Mouse (Mus musculus) cerebellum, adult 8-10 months (tissue): ENCODE results near the gene Popdc3.
"Not testable (repeated sequence)": the region's sequence is repeated elsewhere in the genome, so short reads cannot be mapped to it uniquely, and the experiment has no call there.

Experiments
- DNase-seq: peaks from one replicate; pipeline ENCODE4 v3.0.0; 2022

The Popdc3 gene

DNA sequence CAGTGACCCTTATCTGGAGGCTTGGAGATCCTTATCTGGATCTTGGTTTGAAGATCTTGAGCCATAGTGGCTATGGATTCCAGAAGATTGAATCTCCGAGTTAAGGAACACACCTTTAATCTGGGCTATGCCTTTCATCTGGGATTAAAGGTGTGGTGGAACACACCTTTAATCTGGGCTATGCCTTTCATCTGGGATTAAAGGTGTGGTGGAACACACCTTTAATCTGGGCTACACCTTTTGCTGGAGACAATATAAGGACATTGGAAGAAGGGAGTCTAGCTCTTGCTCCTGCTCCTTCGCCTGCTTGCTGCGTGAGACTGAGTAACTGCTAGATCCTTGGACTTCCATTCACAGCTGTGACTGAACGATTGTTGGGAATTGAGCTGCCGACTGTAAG, at the start of gene Popdc3:
Gene Popdc3, plus strand, starts transcription at position 301 of the 400 bp plus-strand sequence.
- not testable (repeated sequence) for DNase-seq

DNA sequence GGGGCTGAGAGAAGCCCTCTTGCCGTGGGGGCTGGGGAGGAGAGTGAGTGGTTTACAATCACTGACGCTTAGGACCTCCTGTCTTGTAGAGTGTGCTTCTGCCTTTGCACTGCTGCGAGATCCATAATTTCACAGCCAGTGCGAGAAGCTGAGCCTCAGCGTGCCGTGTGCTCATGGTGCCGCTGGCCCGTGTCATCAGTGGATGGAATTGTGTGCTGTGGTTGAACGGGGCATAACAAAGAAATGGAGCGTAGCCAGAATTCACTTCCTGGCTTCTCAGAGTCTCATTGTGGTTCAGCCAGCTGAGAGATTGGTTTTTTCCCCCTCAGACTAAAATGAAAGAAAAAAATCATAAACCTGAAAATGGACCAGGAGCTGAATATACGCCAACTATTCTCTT, 48.8 kb upstream of the Popdc3 start:
- no peak for DNase-seq

DNA sequence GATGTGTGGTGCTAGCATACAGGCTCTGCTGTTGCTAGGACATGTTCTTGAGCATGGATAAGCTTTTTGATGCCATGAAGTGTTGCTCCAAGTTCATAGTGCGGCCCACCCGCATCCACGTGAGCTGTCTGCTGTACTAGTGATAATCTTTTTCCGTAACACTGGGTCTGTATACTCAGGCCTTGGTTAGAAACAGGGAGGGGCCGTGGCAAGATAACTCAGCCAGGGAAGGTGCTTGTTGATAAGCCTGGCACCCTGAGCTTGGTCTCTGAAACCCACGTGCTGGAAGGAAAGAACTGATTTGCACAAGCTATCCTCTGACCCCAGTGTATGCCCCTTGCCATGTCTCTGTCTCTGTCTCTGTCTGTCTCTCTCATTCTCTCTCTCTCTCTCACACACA, 47.9 kb upstream of the Popdc3 start:
- no peak for DNase-seq

DNA sequence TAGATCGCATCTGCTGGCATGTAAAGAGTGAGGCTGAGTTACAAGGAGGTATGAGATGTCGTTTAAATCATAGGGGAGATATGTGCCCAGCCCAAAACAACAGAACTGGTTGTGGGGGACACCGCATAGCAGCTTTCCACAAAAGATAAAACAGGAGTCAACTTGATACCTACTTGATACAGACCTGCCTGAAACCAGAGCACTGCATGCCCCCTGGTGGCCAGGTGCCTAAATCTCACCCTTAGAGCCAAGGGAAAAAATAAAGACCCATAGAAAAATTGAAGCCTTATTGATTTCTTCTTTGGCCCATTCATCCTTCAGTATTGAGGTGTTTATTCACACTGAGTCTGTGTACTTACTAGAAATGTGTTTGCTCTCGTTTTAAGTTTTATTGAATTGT, 45.5 kb upstream of the Popdc3 start:
- DNase-seq: peak; percentile 39

DNA sequence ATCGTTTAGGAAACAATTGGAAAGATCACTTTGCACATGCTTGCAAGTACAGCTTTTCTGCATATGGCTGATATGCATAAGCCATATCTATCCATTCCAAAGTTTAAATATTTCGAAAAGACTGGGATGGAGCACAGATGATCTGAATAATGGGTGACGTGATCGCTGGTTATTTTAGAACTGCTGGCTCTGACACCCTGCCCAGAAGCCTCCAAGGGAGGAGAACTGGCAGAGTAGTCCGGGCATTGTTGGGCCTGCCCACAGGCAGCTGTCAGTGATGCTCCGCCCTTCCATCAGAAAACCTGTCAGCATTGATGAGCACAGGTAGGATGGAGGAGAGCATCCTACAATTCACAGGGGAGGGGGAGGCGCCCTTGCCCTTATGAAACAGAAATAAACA, 41.1 kb upstream of the Popdc3 start:
- DNase-seq: no peak

DNA sequence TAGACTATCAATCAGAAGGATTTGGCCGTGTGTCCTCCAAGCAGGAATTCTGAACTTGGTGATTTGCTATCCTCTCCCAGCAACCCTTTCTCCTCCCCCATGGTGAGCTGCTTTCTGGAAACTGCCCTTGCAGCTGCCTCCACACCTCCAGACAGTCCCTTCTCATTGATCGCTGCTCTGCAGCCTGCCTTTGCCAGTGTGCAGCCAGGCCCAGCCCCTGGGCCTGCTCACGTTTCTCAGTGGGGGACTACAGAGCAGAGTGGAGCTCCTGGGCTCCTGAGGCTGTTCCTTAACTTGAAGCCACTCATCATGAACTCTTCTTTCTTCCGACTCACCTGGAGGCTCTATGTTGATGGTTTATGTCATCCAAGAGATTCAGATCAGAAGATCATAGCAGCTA, 38.0 kb upstream of the Popdc3 start:
- DNase-seq: no peak

DNA sequence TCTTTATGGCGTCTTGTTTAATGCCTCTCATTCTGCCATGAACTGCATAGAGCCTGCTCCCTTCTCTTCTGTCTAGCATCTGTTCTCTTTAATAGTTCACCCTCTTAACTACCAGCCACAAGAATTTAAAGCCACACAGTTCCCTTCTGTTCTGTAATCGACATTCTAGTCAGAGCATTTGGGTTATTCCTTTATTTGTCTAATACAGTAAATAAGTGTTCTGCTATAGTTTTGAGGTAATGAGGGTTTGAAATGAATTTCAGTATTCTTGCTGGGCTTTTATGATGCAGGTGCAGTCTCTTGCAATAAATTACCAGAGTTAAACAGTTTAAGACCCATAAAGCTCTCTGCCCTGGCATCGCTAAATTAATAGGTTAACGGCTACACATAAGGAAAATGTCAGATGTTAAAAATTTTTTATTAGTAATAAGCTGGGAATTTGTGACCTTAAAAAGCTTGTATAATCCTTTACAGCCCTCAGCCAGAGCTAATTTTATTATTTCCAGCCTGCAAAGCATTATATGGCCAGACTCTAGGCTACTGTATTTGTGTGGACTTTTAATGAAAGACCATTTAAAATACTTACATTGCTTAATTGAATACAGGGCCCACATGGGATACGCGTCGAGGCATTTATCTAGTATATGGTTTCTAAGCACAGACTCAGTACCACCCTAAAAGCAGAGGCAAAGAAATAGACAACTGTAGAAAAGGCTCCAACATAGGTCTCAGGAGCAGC, 37.3 kb upstream of the Popdc3 start:
- no peak for DNase-seq

DNA sequence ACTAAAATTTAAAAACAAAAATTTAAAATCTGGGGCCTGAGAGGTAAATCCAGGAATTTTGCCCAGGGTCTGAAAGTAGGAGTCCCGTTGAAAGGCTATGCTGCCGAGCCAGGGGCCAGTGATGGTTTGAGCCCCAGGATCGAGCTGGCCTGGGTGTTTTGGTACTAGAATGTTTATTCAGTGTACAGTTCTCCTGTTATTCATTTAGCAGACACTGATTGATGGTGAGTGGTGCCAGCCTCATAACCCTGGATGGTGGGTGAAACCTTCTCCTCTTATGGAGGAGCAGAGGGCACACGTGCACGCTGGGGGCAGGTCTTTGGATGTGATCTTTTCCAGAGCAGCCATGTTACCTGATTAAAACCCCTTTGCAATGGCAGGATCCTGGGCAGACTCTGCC, 35.5 kb upstream of the Popdc3 start:
- no peak for DNase-seq

DNA sequence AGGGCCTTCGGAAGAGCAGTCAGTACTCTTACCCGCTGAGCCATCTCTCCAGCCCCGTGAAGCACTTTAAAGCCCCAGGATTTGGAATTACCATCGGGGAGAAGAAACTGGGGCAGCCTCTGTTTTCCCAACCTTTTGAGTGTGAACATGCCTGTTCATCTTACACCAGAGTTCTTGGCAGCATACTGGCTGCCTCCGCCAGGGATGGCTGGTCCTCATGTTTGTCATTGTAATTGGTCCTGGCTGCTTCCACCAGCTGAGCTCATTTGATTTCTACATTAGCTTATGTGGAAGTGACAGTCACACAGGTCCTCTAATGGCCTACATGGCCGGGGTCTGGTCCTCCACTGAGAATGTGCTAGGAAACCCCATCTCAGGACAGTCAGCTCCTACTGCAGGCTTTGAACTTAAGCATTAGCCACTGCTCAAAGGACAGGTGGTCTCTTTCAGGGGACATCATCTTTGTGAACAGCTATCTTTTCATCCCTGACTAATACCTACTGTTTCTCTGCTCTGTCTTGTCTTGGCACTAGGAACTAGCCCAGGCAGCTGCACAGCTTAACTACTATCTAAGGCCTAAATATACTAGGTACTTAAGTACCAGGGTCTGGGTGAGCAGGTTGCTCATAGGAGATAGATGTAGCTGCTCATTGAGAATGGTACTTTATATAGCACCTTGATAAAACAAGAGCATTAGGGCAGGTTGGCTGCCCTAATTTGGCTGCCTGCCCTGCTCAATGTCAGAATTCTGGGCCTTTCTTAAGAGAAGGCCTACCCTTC, 33.7 kb upstream of the Popdc3 start:
- DNase-seq: no peak

DNA sequence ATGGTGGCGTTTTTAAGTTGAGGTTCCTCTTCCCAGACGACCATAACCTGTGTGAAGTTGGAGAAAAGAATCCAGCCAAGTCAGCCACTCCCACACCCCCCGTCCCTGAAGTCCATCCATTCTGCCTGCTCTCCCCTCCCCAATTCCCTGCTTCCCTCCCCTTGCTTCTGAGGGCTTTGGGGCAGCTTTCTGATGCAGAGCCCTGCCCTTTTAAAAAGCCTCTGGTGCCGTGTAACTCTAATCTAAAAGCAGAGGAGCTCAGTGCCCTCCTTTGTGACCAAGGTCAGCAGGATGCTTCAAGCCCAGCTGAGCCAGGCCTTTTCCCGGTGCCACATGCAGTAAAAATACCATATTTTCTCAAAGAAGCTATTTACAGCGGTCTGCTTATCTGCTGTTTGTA, 31.1 kb upstream of the Popdc3 start:
- DNase-seq: no peak

DNA sequence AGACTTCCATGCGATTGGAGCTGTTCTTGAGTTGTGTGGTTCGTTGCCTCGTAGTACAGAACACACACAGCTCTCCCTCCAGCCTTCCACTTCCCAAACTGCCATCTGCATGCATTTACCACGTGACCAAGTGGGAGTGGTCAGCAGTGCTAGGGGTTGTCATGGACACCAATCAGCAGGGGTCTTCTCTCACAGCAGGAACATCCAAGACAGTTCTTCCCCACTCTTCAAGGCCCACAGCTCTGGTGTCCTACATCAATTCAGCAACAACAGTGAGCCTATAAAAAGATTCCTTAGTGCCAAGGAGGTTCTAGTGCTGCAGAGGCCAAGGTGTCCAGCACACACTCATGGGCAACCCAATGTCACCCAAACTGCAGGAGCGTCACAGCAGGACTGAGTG, 26.8 kb upstream of the Popdc3 start:
- no peak for DNase-seq

DNA sequence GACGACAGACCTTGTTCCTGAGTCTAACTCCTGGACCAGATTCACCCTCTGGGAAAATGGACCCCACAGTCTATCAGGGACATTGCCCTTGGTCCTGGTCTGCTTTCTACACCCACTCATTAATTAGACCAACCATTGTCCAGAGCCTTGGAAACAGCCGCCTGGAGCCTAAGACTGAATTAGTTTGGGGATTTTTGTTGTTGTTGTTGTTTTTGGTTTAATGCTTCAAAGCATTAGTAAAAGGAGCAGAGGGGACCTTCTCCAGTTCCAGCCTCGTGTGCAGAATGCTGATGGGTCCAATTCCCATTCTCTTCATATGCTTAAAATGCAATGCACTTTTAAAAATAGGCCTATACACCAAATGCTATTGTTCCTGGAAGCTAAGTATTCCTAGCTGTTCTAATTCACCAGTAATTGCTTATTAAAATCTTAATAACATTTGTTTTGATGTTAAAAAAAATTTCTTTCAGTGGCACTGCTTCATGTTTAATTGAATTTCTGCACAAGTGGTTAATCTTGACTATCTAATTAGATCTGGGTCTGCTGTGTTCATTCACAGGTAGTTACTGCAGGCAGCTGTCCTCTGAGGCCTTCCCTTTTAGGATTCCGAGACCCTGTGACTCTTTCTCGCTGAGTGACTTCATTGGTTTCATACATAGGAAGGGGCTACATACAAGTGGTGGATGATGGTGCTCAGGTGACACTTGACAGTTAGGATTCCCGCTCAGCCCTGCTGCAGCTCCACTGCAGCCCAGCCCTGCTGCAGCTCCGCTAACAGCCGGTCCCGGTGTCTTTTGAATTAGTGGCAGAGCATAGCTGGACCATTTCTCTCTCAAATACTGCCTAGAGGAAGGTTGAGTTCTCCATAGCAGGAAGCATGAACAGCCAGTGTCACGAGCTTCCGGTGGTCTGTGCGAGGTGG, 25.9 kb upstream of the Popdc3 start:
- DNase-seq: no peak

DNA sequence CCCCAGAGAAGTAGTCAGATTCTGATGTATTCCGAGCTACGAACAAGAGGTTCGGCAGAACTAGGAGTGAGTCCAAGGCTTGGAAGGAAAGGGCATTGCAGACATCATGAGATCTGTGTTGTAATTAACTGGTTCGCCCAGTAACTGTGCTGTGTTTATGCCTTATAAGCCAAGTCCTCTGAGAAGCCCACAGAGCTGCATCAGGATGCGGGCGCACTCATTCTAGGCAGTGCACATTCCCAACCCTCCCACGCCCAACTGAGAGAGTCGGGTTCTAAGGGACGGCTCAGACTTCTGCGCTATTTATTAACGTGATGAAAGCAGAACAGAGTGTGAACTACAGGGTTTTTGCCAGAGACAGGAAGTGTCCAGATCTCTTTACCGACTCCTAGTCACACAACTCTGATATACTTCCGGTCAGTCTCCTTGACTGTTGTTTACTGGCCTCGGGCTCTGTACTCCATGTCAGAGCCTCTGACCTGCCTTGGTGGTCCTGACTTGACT, 23.3 kb upstream of the Popdc3 start:
- DNase-seq: no peak

DNA sequence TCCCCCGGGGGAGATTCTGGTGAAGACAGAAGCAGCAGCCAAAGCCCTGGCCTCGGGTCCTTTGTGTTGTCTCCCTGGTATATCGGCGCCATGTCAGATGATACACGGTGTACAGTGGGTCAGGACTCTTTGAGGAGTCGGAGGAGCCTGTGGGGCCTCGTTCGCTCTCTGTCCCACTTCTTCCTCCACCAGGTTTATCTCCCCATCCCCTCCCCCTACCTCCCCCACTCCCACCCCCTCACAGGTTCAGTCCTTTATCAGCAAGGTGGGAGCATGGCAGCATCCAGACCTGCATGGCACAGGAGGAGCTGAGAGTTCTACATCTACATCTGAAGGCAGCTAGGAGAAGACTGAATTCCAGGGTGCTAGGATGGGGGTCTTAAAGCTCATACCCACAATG, 12.0 kb upstream of the Popdc3 start:
- DNase-seq: no peak

DNA sequence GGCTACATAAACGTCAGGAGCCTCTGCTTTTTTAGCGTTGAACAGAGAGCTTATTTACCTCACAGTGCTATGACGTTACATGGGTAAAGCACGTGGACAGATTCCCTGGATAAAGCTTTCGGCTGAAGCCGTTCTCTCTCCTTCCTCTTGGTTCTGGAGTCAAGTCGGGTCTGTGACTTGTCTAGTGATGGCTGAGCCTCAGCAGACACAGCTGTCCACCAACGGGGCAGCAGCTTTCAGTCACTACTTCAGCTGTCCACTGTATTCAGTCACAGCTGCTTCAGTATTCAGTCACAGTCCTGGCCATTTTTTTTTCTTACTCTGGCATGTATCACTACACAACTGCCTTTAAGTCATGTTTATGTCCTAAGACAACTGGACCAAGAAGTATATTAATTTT, 4.0 kb upstream of the Popdc3 start:
- DNase-seq: no peak

DNA sequence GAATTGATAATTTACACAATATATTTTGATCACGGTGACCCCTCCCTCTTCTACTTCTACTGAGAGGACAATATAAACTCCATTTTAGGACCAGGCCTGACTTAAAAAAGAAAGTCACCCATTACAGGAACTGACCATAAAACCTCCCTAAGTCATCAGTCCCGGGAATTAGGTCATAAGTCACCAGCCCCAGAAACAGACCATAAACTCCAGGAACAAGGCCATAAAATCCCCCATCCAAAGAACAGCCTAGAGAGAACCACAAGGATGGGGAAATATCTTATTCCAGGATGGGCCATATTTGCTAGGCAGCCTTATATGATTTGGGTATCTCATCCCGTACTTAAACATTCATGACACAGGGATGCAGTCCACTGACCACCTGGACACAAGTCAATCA, 3.6 kb upstream of the Popdc3 start:
- no peak for DNase-seq

DNA sequence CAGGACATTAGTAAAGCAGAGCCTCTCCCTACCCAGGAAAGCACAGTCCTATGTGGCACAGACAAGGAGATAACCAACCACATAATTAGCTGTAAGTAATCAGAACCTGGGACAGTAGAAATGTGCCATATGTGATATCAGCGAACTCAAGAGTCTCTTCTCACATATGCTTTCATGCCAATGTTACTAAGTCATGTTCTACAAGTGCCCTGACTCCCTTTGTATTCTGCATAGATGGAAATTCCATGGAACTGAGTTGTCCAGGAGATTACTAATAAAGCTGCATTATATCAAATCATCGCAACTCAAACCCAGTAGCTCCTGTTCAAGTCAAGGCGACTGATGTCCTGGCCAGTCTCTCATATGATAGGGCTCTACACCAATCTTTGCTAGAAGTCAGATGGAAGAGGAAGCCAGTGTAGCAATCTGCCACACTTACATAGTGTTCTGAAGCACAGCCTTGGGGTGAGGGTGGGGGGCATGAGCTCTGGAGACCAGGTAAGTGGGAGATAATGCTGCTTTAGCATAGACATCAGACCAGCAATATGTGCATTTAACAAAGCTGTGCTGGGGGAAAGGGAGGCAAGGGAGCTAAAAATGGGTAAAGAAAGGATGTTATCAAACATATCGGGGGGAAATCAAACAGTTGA, 2.9 kb downstream of the Popdc3 start:
- no peak for DNase-seq

DNA sequence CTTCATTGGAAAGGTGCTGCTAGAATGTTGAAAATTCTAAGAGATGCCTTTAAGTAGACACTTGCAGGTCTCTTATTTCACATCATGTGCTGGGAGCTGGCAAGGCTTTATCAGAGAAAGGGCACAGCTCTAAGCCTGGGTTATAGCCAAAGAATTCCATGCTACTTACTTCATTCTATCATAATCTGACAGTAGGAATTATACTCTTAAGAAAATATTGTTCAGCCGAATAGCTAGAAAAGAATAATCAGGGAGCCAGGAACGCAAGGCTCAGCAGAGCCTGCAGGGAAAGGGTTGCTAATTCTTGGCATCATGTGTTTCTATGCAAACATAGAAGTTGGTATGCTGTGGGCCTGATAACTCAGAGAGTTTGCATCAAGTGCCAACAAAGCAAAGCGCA, 3.4 kb downstream of the Popdc3 start:
- DNase-seq: no peak

DNA sequence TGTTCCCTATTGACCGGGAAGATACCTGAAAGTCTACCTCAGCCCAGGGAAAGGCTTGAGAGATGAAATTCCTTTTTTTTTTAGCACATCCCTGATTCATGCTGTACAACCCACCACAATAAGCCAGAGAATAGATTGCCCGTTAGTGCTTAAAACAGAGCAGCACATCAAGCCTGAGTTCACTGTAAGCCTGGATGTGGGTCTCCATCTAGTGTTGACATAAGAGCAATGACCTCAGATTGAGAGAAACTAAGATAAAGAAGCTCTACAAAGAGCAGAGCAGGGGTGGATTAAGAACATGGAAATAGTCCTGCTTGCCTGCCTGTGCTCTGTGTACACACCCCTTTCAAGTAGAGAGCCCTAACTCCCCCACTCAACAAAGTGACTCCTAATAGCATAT, 7.6 kb downstream of the Popdc3 start:
- DNase-seq: no peak

DNA sequence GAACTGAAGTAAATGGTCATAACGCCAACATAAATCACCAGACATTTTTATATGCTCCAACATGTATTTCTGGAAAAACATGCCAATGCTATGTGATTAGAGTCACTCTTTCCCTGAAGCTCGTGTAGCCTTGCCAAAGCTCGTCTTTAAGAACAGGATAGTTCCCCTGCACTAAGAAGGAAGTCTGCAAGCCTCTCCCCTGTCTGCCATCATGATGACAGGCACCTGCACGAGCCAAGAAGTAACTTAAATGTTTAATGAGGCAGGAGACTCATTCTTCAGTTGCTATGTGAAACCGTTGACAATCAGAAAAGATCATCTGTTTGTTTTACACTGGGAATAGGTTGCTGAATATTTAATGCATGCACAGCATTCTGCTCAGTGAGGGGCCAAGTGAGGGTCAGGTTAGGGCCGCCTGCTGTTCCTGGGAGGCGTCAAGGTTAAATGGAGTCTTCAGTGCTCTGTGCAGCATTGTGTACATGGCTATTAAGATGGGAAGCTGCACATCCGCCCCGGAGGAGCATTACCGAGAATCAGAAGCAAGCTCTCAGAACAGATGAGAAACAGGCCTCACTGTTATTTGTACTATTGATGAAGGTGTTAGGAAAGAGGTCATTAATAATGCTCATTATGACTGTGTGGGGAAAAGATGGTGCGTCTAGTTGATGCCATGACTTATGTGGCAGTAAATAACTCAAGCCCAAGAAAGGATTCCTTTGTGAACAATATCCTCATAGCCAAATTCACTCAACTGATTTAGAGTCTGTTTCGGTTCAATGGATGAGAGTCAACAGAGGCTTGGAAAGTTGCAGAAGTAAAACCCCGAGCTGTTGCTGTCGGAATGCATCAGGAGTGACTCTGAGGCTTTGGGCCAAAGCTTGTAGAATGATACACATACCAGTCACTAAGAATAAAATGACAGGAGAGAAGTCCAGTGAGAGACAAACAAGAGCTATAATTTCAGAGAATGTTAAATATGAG, 15.7 kb downstream of the Popdc3 start:
- no peak for DNase-seq

DNA sequence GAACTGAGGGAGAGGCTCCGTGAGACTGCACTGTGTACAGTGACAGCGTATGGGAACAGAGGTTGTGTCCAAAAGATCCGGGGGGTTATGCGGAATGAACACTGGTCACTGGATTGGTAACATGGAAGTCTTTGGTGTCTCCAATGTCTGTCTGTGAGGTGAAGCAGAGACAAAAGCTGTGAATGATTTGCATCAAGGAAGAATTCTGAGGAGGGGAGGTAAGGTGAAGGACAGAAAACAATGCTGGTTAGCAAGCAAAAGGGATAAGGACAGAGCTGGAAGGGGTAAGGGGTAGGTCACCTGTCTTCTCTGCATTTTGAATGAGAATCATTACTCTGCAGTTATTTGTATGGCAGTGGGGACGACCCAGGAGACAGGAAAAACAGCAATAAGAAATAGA, 16.6 kb downstream of the Popdc3 start:
- no peak for DNase-seq

DNA sequence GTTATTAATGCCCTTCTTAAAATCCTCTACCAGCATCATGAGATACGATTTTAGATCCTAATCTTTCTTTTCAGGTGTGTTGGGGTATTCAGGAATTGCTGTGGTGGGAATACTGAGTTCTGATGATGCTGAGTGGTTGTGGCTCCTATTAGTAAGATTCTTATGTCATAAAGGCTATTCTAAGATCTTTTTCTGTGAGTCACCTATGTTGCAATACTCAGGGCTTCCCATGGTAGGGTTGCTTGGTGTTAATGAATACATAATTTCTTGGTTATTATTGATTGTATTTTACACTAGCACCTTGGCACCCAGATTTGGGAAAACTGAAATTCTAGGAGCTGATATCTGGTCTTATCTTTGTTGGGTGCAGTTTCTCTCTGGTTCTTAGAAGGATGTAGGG, 26.7 kb downstream of the Popdc3 start:
- no peak for DNase-seq
